Mouse (Mus musculus) midbrain, embryonic 12.5 days (tissue): ENCODE data around the gene Asic4. TPM values are rescaled to one million over a fixed set of nuclear protein-coding genes. Genes with fewer than 3 reads are reported as not detected.

Source experiments
- ATAC-seq: fragments of 200-750 bp; cut with Nextera tagmentation; 2 replicates; pipeline ENCODE4 v1.8.0; 2017; ENCODE audit warnings: low read depth, moderate TSS enrichment, moderate library complexity; ENCODE audit not compliant: low FRiP score
- H3K27ac ChIP-seq: fragments of 300-500 bp; sonication (generic); replicated peaks from 2 replicates; pipeline ENCODE4 v1.5.1; 2016; ENCODE audit warnings: mild to moderate bottlenecking
- H3K27me3 ChIP-seq: fragments of 300-500 bp; sonication (generic); 2 replicates; pipeline ENCODE4 v1.6.1; 2016; ENCODE audit warnings: mild to moderate bottlenecking
- H3K36me3 ChIP-seq: fragments of 300-500 bp; sonication (generic); 2 replicates; pipeline ENCODE4 v1.6.1; 2016
- H3K4me1 ChIP-seq: fragments of 300-500 bp; sonication (generic); 2 replicates; pipeline ENCODE4 v1.6.1; 2016
- H3K4me2 ChIP-seq: fragments of 300-500 bp; sonication (generic); replicated peaks from 2 replicates; pipeline ENCODE4 v1.6.1; 2016; ENCODE audit warnings: mild to moderate bottlenecking, moderate library complexity
- H3K4me3 ChIP-seq: fragments of 300-500 bp; sonication (generic); 2 replicates; pipeline ENCODE4 v1.5.1; 2016; ENCODE audit warnings: mild to moderate bottlenecking
- H3K9ac ChIP-seq: fragments of 300-500 bp; sonication (generic); replicated peaks from 2 replicates; pipeline ENCODE4 v1.6.1; 2016; ENCODE audit warnings: mild to moderate bottlenecking, moderate library complexity
- H3K9me3 ChIP-seq: fragments of 300-500 bp; sonication (generic); 2 replicates; pipeline ENCODE4 v1.6.1; 2016; ENCODE audit warnings: mild to moderate bottlenecking
- WGBS: fragments of 180-500 bp; shearing (Covaris S2); methylation state at CpG from one replicate; pipeline ENCODE4 v1.1.7; 2016; 5-methylcytosine and 5-hydroxymethylcytosine counted together
- polyA plus RNA-seq: library from polyadenylated mRNA; unstranded; fragments of >200 nt; fragmentation: Nextera tagmentation; extraction: Ambion mirVana; gene quantifications from 2 replicates; pipeline ENCODE4 v1.2.1, GENCODE M21; 2016

Asic4 gene
- polyA plus RNA-seq, 1 experiment from 2014 or later, result 45.0 TPM

DNA sequence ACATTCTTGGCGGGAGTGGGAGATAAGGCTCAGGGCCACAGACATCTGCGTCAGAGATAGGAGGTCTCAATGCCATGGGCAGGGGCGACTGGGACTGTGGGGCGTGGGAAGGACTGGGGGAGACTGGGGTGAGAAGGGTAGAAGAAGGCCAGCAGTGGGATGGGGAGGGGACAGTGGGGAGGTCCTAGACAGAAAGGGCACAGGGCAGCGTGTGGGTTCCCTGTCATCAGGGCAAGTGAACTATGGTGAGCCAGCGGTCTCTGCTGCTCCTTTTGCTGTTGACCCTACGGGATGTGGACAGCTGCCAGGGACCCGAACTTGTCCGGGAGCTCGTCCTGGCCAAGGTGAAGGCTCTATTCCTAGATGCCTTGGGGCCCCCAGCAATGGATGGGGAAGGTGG lies 56.8 kb downstream of the Asic4 start, which contains the start of gene Inha:
Gene Inha (plus strand): TSS at position 72 of the 400 bp plus-strand sequence.
- 77% methylated on average over 10 of the region's 10 CpGs for WGBS
- Histone ChIP-seq H3K4me2 (peak within 1 kb of the TSS; percentile 96), H3K9me3 (no peaks in the 10 kb centered on the region)

DNA sequence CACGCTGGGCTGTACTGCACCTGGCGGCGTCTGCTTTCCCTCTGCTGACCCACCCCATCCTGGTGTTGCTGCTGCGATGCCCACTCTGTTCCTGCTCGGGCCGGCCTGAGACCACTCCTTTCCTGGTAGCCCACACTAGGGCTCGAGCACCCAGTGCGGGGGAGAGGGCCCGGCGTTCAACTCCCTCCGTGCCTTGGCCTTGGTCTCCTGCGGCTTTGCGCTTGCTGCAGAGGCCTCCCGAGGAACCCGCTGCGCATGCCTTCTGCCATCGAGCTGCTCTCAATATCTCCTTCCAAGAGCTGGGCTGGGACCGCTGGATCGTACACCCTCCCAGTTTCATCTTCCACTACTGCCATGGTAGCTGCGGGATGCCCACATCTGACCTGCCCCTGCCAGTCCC lies 59.4 kb downstream of the Asic4 start:
- no peak overlapping the region for H3K9ac ChIP-seq
- no peak overlapping the region for H3K4me3 ChIP-seq
- H3K4me1 ChIP-seq, result peaks cover 15% of the 10 kb centered on the region
- no peak overlapping the region for H3K4me2 ChIP-seq
- H3K36me3 ChIP-seq, result no peaks in the 10 kb centered on the region
- H3K27ac ChIP-seq, result no peak overlapping the region
- WGBS, result 47% methylated on average over 20 of the region's 20 CpGs
- H3K9me3 ChIP-seq, result no peaks in the 10 kb centered on the region
- no peak for ATAC-seq
- peaks cover 35% of the 10 kb centered on the region for H3K27me3 ChIP-seq

More for the DNA sequence above, 56.8 kb downstream of the Asic4 start, which contains the start of gene Inha:
- H3K36me3 ChIP-seq, result peaks cover 6% of the 10 kb centered on the region
- ATAC-seq, result no peak
- peaks cover 48% of the 10 kb centered on the region for H3K27me3 ChIP-seq
- H3K9ac ChIP-seq, result peak within 1 kb of the TSS; percentile 88
- H3K4me3 ChIP-seq, result peak within 1 kb of the TSS; percentile 71
- peak within 1 kb of the TSS; percentile 72 for H3K27ac ChIP-seq
- H3K4me1 ChIP-seq, result peaks cover 18% of the 10 kb centered on the region

DNA sequence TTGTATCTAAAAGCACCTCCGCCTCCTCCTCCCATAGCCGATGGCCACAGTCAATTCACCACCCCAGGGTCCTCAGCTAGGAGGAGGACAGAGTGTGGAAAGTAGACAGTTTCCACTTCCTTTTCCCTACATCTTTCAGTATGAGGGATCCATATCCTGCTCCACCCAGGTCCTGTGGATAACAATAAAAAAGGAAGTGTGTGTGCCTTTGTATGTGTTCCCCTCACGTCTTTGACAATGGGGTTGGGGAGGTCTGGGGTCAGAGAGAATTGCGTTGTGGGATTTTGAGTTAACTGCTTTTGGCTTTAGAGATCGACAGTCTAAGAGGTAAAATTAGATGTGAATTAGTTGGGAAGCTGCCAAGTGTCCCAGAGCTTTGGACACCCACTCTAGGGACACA lies 59.9 kb downstream of the Asic4 start:
- WGBS, result 81% methylated on average over 5 of the region's 5 CpGs
- peaks cover 10% of the 10 kb centered on the region for H3K4me1 ChIP-seq
- no peak overlapping the region for H3K4me2 ChIP-seq
- H3K4me3 ChIP-seq, result no peak overlapping the region
- H3K9ac ChIP-seq, result no peak overlapping the region
- no peaks in the 10 kb centered on the region for H3K9me3 ChIP-seq
- H3K27ac ChIP-seq, result no peak overlapping the region
- H3K36me3 ChIP-seq, result no peaks in the 10 kb centered on the region
- no peak for ATAC-seq
- peaks cover 32% of the 10 kb centered on the region for H3K27me3 ChIP-seq

DNA sequence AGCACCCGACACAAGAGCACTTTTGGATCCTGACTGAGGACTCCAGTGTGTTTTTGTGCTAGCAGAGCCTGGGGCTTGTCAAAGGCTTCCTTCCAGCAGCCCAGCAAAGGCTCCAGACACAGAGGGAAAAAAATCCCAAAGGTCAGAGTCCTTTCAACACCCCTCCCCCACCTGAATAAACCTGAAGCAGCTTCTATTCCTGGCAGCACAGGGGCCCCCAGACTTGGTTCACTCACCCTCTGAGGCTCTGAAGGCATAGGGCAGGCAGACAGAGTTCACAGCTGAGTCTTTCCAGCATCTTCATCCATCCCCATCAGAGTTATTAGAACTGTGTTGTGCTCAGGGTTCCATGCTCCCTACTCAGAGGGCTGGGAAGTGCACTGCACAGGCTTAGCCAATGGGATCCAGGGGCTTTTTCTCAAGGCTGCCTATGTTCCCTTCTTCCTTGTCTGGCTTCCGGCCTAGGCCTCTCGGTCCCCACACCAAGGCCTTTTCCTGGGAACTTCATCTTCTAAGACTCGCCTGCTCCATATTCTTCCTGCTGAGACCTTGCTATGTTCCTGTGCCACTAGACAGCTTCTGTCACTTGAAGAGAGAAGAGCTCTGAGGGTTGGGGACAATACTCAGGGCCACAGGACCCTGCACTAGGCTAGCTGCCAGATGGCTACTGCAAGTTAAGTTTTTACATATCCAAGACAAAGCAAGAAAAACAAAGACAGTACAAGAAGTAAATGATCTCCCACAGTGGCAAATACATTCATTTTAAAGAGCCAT lies 61.4 kb downstream of the Asic4 start:
- ATAC-seq, result no peak
- no peak overlapping the region for H3K9ac ChIP-seq
- H3K27ac ChIP-seq, result no peak overlapping the region

DNA sequence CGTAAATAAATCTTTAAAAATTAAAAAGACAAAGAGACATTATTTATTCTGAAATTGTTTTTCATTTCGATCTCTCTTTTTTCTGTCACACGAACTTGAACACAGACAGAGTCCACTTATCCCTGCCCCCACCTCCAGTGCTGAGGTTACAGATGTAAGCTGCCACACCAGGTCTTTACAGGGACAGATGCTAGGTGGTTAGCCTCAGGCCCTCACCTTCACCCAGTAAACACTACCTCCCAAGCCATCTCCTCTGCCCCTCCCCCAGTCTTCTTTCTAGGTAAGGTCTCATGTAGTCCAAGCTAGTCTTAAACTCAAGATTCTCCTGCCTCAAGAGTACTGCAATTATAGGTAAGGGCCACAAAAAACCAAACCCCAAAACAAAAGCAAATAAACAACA lies 62.3 kb downstream of the Asic4 start:
- Histone ChIP-seq H3K4me2 (no peak overlapping the region), H3K27me3 (peaks cover 23% of the 10 kb centered on the region), H3K36me3 (no peaks in the 10 kb centered on the region), H3K9me3 (no peaks in the 10 kb centered on the region), H3K9ac (no peak overlapping the region), H3K4me3 (no peak overlapping the region), H3K27ac (no peak overlapping the region), H3K4me1 (no peaks in the 10 kb centered on the region)
- ATAC-seq, result no peak
- WGBS, result 89% methylated on average over 3 of the region's 3 CpGs

More for the DNA sequence above, 61.4 kb downstream of the Asic4 start:
- Histone ChIP-seq H3K27me3 (peaks cover 31% of the 10 kb centered on the region), H3K4me1 (peaks cover 4% of the 10 kb centered on the region), H3K36me3 (no peaks in the 10 kb centered on the region), H3K4me3 (no peak overlapping the region), H3K4me2 (no peak overlapping the region), H3K9me3 (no peaks in the 10 kb centered on the region)
- 57% methylated on average over 4 of the region's 4 CpGs for WGBS

DNA sequence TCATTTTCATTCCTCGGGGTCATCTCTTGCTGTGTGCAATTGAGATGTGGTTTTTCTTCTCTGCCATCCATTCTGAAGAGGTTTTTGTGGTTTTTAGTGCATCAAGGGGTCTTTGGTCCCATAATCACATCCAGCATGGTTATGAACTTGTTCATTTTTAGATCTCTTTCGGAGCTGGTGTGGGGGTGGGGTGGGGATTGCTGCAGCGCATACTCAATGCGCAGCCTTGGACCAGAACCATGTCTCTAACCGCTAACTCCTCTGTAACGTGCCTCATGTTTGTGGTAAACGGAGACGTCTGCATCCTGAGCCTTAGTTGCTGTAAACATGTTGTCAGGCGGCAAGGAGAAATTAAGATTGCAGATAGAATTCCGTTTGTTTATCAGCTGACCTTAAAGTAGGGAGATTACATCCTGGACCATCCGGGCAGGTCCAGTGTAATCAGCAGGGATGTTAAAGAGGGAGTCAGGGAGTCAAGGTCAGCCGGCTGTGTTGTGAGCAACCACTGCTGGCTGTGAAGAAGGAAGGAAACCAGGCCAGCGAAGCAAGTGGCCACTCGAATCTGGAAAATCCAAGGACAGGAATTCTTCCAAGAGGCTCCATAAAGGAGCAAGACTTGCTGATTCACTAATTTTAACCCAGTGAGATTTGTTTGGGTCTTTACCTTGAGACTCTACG lies 66.6 kb downstream of the Asic4 start:
- WGBS, result 84% methylated on average over 15 of the region's 15 CpGs
- H3K36me3 ChIP-seq, result no peaks in the 10 kb centered on the region
- H3K27ac ChIP-seq, result no peak overlapping the region
- H3K27me3 ChIP-seq, result no peaks in the 10 kb centered on the region
- ATAC-seq, result no peak
- H3K4me2 ChIP-seq, result no peak overlapping the region
- H3K4me3 ChIP-seq, result no peak overlapping the region
- H3K9me3 ChIP-seq, result no peaks in the 10 kb centered on the region
- 0 out of 2 replicates have a peak, but pooled peaks cover 2% of the 10 kb centered on the region for H3K4me1 ChIP-seq
- H3K9ac ChIP-seq, result no peak overlapping the region

DNA sequence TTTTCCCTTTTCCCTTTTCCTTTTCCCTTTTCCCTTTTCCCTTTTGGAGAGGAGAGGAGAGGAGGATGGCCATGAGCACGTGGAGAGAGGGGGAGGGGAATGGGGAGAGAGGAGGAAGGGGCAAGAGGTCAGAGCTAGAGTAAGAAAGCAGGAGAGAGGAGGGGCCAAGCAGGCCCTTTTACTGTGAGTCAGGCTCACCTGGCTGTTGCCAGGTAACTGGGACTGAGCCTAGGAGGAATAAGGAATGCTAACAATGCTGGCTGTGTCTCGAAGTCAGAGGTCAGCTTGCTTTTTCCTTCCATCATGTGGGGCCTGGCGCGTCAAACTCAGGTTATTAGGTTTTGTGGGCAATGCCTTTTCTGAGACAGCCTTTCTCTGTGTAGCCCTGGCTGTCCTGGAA lies 67.7 kb downstream of the Asic4 start:
- Histone ChIP-seq H3K27ac (no peak overlapping the region), H3K4me2 (no peak overlapping the region), H3K9me3 (no peaks in the 10 kb centered on the region), H3K9ac (no peak overlapping the region), H3K36me3 (no peaks in the 10 kb centered on the region), H3K27me3 (no peaks in the 10 kb centered on the region), H3K4me3 (no peak overlapping the region), H3K4me1 (peaks cover 11% of the 10 kb centered on the region)
- ATAC-seq, result no peak
- WGBS, result 58% methylated on average over 4 of the region's 4 CpGs

DNA sequence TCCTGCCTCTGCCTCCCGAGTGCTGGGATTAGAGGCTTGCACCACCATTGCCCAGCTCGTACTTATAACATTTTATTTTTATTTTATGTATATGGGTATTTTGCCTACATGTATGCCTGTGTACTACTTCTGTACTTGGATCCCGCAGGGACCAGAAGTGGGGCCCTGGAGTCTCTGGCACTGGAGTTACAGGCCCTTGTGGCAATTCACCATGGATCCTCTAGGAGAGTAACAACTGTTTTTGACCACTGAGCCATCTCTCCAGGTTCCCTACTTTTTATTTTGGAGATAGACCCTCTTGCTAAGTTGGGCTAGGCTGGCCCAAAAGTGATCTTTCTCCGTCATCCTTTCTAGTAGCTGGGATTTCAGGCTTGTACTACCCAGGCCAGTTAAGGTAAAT lies 68.2 kb downstream of the Asic4 start:
- Histone ChIP-seq H3K9me3 (no peaks in the 10 kb centered on the region), H3K36me3 (no peaks in the 10 kb centered on the region), H3K4me2 (no peak overlapping the region), H3K4me1 (peaks cover 11% of the 10 kb centered on the region), H3K27me3 (no peaks in the 10 kb centered on the region), H3K4me3 (no peak overlapping the region), H3K27ac (no peak overlapping the region), H3K9ac (no peak overlapping the region)
- ATAC-seq, result no peak
- 94% methylated on average over 4 of the region's 4 CpGs for WGBS

DNA sequence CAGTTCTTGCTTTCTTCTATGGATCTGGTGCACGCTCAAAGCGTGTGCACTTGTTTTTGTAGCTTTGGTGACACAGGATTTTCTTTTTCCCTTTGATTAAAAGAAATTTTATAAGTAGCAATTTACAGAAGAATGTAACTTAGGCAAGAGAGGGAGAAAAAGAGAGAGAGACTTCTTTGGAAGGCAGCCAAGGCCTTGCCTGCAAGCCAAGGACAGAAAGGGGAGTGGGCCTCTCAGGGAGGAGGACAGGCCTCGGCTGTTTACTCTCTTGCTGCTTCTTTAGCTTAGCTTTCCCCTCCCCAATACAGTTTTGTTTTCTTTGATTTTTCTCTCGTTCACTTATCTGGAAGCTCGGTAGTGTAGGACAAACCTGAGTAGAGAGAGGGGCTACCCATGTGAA lies 69.3 kb downstream of the Asic4 start:
- ATAC-seq, result no peak

DNA sequence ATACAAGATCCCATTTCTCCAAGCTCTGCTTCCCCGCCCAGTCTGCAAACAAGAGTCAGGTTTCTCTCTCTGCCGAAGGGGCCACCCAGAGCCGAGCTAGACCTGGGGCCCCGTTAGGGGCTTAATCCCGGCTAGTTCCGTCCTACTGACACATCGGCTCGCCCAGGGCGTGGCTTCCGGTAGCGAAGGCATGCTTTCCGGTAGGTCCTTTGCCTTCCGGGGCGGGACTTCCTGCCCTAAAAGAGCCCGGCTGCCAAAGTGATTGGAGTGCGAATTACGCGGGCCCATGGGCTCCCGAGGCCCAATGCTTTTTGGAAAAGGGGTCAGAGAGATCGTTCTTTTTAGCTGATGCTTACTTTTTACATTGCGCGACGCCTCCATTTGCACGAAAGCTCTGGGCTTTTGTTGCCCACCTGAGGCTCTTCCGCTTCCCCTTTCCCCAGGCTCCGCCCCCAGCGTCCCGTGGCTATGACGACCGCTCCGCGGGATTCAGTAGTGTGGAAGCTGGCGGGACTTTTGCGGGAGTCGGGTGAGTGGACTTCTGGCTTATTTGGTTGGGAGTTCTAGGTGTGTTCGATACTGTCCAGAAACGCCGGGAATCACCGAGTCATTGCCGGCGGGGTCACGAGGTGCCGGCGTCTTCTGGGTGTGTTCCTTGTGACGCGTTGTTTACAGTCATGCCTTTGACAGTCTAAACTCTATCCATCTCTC lies 71.2 kb downstream of the Asic4 start, which contains the start of gene Stk11ip:
Gene Stk11ip (plus strand): TSS at position 209 of the 711 bp plus-strand sequence.
- Histone ChIP-seq H3K9me3 (no peaks in the 10 kb centered on the region), H3K4me1 (peaks cover 11% of the 10 kb centered on the region), H3K36me3 (peaks cover 12% of the 10 kb centered on the region; the same call in 1 of the 2 replicates), H3K4me2 (peak within 1 kb of the TSS; percentile 67), H3K9ac (peak within 1 kb of the TSS; percentile 45), H3K27ac (peak within 1 kb of the TSS; percentile 90), H3K27me3 (no peaks in the 10 kb centered on the region), H3K4me3 (peak within 1 kb of the TSS; percentile 61)
- WGBS, result under 1% methylated on average over 46 of the region's 46 CpGs
- ATAC-seq, result peak; percentile 98

More for the DNA sequence above, 69.3 kb downstream of the Asic4 start:
- Histone ChIP-seq H3K9me3 (no peaks in the 10 kb centered on the region), H3K36me3 (no peaks in the 10 kb centered on the region), H3K4me1 (peaks cover 11% of the 10 kb centered on the region), H3K9ac (no peak overlapping the region), H3K4me3 (no peak overlapping the region), H3K27me3 (no peaks in the 10 kb centered on the region), H3K4me2 (no peak overlapping the region), H3K27ac (no peak overlapping the region)
- WGBS, result 86% methylated on average over 5 of the region's 5 CpGs
